Mouse (Mus musculus): ENCODE results near the gene Akr1c18. TPM values are rescaled to one million over a fixed set of nuclear protein-coding genes. Genes with fewer than 3 reads are reported as not detected.

Akr1c18 gene
- polyA plus RNA-seq, 1 experiment, result 0.44 TPM

DNA sequence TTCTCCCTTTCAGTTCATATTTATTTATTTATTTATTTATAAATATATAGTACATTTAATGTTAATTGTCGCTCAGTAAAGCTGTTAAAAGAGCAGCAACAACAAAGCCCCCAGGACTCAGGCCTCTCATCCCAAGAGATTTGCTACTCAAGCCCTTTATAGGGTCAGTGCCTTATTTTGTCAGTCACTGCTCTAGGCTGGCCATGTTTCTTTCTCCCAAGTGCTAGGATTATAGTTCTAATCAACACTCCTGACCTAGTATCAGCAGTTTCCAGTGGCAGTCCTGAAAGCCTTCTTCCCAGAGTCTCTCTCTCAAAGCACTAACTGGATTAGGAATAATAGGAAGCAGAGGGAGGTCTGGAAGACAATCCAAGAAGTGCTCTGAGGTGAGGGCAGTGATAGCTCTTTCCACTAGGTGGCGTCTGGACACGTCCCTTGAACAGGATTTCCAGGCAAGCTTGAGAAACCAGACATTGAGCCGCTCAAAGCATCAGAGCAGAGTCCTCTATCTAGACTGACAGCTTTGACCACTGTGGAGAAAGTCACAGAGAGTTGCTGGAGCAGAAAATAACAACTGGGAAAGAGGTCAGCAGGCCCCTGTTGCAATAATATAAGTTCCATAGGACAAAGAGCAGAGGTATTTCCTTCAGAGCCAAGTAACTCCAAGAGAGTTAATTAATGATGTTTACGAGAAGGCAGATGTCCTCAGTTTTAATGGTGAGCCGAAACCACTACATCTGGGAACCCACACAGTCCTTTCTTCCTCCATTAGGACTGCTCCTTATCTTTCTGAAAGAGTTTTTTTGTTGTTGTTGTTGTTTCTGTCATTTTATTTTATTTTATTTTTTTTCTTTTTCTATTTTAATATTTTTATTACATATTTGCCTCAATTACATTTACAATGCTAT is 39.9 kb downstream of the Akr1c18 start:
- Histone ChIP-seq H3K27ac (ENCODE audit: control insufficient read depth, insufficient read depth, low read length) (no peak overlapping the region), H3K36me3 (ENCODE audit: control insufficient read depth, insufficient read depth, low read length) (no peaks in the 10 kb centered on the region), H3K27me3 (ENCODE audit: control insufficient read depth, insufficient read depth, low read length) (no peaks in the 10 kb centered on the region), H3K4me3 (ENCODE audit: control insufficient read depth, insufficient read depth, low read length) (no peak overlapping the region), H3K4me1 (replicated peaks; ENCODE audit: control insufficient read depth, insufficient read depth, low read length) (no peaks in the 10 kb centered on the region)
- 46% methylated on average over 6 of the region's 6 CpGs for WGBS
- peak; percentile 24 for DNase-seq
- no peak for TF ChIP-seq POLR2A (IDR thresholded peaks at IDR 0.05; ENCODE audit: control insufficient read depth, extremely low read depth, insufficient read depth, low read length, poor library complexity)
- TF ChIP-seq CTCF (IDR thresholded peaks at IDR 0.05; ENCODE audit: borderline replicate concordance, control insufficient read depth, extremely low read depth, insufficient read depth, low read length, poor library complexity), result no peak

DNA sequence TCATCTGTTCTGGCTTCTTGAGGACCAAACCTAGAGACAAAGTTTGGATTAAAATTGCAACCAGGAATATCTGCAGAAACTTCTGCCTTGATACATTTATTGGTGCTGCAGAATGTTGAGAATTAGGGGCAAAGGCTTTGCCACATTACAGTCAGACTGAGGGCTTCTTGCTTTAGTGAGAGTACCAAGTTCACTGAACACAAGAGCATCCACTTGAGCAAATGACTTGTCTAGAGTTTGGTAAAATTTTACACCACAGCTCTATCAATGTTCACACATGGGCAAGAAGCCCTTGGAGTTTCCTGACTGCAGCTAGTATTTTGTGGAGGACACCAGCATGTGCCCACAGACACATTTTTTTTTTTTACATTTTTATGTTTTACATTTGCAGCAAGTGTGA is 47.7 kb downstream of the Akr1c18 start:
- H3K4me1 ChIP-seq (replicated peaks; ENCODE audit: control insufficient read depth, insufficient read depth, low read length), result no peaks in the 10 kb centered on the region
- TF ChIP-seq POLR2A (IDR thresholded peaks at IDR 0.05; ENCODE audit: control insufficient read depth, extremely low read depth, insufficient read depth, low read length, poor library complexity), result no peak
- no peak for TF ChIP-seq CTCF (IDR thresholded peaks at IDR 0.05; ENCODE audit: borderline replicate concordance, control insufficient read depth, extremely low read depth, insufficient read depth, low read length, poor library complexity)
- no peak overlapping the region for H3K4me3 ChIP-seq (ENCODE audit: control insufficient read depth, insufficient read depth, low read length)
- H3K36me3 ChIP-seq (ENCODE audit: control insufficient read depth, insufficient read depth, low read length), result no peaks in the 10 kb centered on the region
- H3K27me3 ChIP-seq (ENCODE audit: control insufficient read depth, insufficient read depth, low read length), result no peaks in the 10 kb centered on the region
- no peak overlapping the region for H3K27ac ChIP-seq (ENCODE audit: control insufficient read depth, insufficient read depth, low read length)
- DNase-seq, result no peak

DNA sequence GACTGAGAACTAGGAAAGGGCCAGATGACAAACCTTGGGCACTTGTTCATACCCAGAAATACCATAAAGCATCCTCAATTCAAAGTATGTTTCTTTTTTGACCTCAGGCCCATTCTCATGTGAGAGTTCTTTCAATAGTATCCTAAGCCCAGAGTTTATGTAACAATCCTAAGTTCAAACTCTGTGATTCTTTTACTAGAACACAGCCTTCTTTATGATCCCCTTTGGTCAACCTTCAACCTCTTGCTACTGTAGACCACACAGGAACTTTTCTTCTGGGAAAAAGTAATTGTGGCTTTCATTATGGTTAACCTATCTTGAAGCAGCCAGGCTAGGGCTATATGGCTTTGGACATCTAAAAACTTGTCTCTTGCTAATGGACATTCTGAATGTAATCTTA is 48.8 kb downstream of the Akr1c18 start:
- Histone ChIP-seq H3K4me1 (replicated peaks; ENCODE audit: control insufficient read depth, insufficient read depth, low read length) (no peaks in the 10 kb centered on the region), H3K36me3 (ENCODE audit: control insufficient read depth, insufficient read depth, low read length) (no peaks in the 10 kb centered on the region), H3K4me3 (ENCODE audit: control insufficient read depth, insufficient read depth, low read length) (no peak overlapping the region), H3K27ac (ENCODE audit: control insufficient read depth, insufficient read depth, low read length) (no peak overlapping the region), H3K27me3 (ENCODE audit: control insufficient read depth, insufficient read depth, low read length) (no peaks in the 10 kb centered on the region)
- no peak for TF ChIP-seq POLR2A (IDR thresholded peaks at IDR 0.05; ENCODE audit: control insufficient read depth, extremely low read depth, insufficient read depth, low read length, poor library complexity)
- TF ChIP-seq CTCF (IDR thresholded peaks at IDR 0.05; ENCODE audit: borderline replicate concordance, control insufficient read depth, extremely low read depth, insufficient read depth, low read length, poor library complexity), result no peak
- DNase-seq, result no peak

Other genes starting within 250 kb of the Akr1c18 start
- 24.4 and 29.0 TPM in 2 replicates for gene Net1, start 232.4 kb downstream of the Akr1c18 start, polyA plus RNA-seq (2012; rRNA removed)
- not detected in 2 replicates for gene Tubal3, start 232.4 kb downstream of the Akr1c18 start, polyA plus RNA-seq (2012; rRNA removed)
- 0.15 and 0.17 TPM in 2 replicates for gene Ucn3, start 205.3 kb downstream of the Akr1c18 start, polyA plus RNA-seq (2012; rRNA removed)
- gene Akr1c14, start 101.6 kb downstream of the Akr1c18 start, polyA plus RNA-seq (2012; rRNA removed), result 0.15 and 0.19 TPM in 2 replicates
- 3.7 and 6.0 TPM in 2 replicates for gene Akr1c13, start 40.5 kb upstream of the Akr1c18 start, polyA plus RNA-seq (2012; rRNA removed)
- 0.22 and 0.23 TPM in 2 replicates for gene Akr1c19, start 78.0 kb upstream of the Akr1c18 start, polyA plus RNA-seq (2012; rRNA removed)
- gene Akr1c12, start 128.8 kb upstream of the Akr1c18 start, polyA plus RNA-seq (2012; rRNA removed), result 0.29 and 0.31 TPM in 2 replicates

Measured in thymus, adult 2 months (tissue).